Mouse (Mus musculus): ENCODE measurements around the gene Otud7b. TPM values are rescaled to one million over a fixed set of nuclear protein-coding genes. Genes with fewer than 3 reads are reported as not detected.

Gene Otud7b
- total RNA-seq (2023): 10 to 100 TPM; 18.1 to 27.4 TPM

GRCm38 (mm10) chr3:96104261-96105065, at the start of gene Otud7b:
Gene Otud7b, plus strand, starts transcription at chr3:96104527.

GRCm38 (mm10) chr3:96058231-96058896, 46.0 kb upstream of the Otud7b start, which contains the start of gene Vps45:
Gene Vps45, minus strand, starts transcription at chr3:96058466.

GRCm38 (mm10) chr3:96161869-96162840, 57.8 kb downstream of the Otud7b start, which contains the start of gene Mtmr11:
Gene Mtmr11, plus strand, starts transcription at chr3:96162004.

DNA sequence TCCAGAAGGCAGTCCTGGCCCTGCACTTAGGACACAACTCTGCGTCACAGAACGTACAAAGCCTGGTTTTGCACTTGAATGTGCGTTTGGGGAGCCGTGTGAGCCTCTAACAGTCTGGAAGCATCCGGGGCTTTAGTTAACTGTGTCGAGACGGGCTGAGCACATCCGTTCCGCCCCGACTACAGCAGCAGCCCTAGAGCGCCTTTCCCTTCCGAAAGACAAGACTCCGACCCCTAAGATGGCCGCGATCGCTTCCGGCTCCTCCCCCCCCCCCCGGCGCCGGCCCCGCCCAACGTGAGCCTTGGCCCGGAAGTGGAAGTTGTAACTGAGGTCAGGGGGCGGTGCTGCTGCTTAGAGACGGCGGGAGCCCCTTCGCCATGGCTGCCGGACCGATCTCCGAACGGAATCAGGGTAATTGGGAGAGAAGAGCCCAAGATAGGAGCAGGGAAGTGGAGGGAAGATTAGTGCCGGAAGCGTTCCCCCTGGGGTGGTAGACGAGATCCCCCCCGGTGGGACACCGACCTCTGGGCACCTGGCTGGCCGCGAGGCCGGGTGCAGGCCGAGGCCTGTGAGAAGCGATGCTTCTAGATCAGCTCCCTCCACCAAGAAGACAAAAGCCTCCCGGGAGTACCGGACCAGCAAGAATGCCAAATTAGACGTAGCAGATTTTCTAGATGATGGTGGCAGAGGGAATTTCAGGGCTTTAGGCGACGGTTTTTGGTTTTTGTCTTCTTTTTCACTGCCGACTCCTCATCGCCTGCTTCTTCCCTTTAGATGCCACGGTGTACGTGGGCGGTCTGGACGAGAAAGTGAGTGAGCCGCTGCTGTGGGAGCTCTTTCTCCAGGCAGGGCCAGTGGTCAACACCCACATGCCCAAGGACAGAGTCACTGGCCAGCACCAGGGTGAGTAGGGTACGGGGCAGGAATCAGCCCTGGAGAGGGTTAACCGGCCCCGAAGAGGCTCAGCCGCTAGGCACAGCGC, 68.2 kb downstream of the Otud7b start, which contains the start of gene Sf3b4:
Sf3b4 (plus strand) TSS at position 136 of the 982 bp plus-strand sequence.

GRCm38 (mm10) chr3:96180727-96181477, 76.6 kb downstream of the Otud7b start, which contains the start of gene Sv2a:
Gene Sv2a, plus strand, starts transcription at chr3:96181151.

Other genes with a start within 250 kb of the Otud7b start
- 10 to 100 TPM; 82.0 to 90.5 TPM for gene Prpf3, start 248.6 kb upstream of the Otud7b start, total RNA-seq (2023)
- 100 to 1,000 TPM in 1 of 2 experiments, 10 to 100 TPM in 1; 95.6 to 108 TPM for gene Mrps21, start 233.0 kb upstream of the Otud7b start, total RNA-seq (2023)
- 10 to 100 TPM; 12.9 to 18.1 TPM for gene Ciart, start 222.3 kb upstream of the Otud7b start, total RNA-seq (2023)
- under 1 TPM in 1 of 2 experiments, not detected in 1; 0.96 TPM for gene BC028528, start 212.5 kb upstream of the Otud7b start, total RNA-seq (2023)
- gene Aph1a, start 210.6 kb upstream of the Otud7b start, total RNA-seq (2023): 10 to 100 TPM; 49.9 to 71.5 TPM
- gene Car14, start 199.8 kb upstream of the Otud7b start, total RNA-seq (2023): not detected
- gene Anp32e, start 175.3 kb upstream of the Otud7b start, total RNA-seq (2023): 100 to 1,000 TPM; 102 to 115 TPM
- 10 to 100 TPM; 28.1 to 40.0 TPM for gene Plekho1, start 108.5 kb upstream of the Otud7b start, total RNA-seq (2023)
- 10 to 100 TPM in 1 of 2 experiments, 1 to 10 TPM in 1; 9.4 to 19.2 TPM for gene Vps45, start 46.1 kb upstream of the Otud7b start, total RNA-seq (2023)
- gene Mtmr11, start 57.5 kb downstream of the Otud7b start, total RNA-seq (2023): 1 to 10 TPM; 3.1 to 3.6 TPM
- 10 to 100 TPM; 80.9 to 82.9 TPM for gene Sf3b4, start 67.8 kb downstream of the Otud7b start, total RNA-seq (2023)
- gene Sv2a, start 76.6 kb downstream of the Otud7b start, total RNA-seq (2023): 1 to 10 TPM; 4.0 to 6.6 TPM
- 1 to 10 TPM; 7.1 to 8.5 TPM for gene Bola1, start 115.2 kb downstream of the Otud7b start, total RNA-seq (2023)
- gene Hist2h2ab, start 115.3 kb downstream of the Otud7b start, total RNA-seq (2023): 1 to 10 TPM; 3.0 to 5.2 TPM
- 10 to 100 TPM; 68.9 to 78.6 TPM for gene Hist2h2ac, start 116.4 kb downstream of the Otud7b start, total RNA-seq (2023)
- gene Hist2h2be, start 116.6 kb downstream of the Otud7b start, total RNA-seq (2023): 1 to 10 TPM; 3.0 to 3.7 TPM
- gene Hist2h3c2, start 134.6 kb downstream of the Otud7b start, total RNA-seq (2023): 10 to 100 TPM in 1 of 2 experiments, 1 to 10 TPM in 1; 4.5 to 37.9 TPM
- gene Hist2h2aa2, start 135.7 kb downstream of the Otud7b start, total RNA-seq (2023): 100 to 1,000 TPM; 364 to 479 TPM
- gene Hist2h2aa1, start 141.0 kb downstream of the Otud7b start, total RNA-seq (2023): 1 to 10 TPM in 1 of 2 experiments, not detected in 1; 5.6 TPM
- not detected for gene Hist2h3c1, start 142.2 kb downstream of the Otud7b start, total RNA-seq (2023)
- gene Hist2h4, start 158.8 kb downstream of the Otud7b start, total RNA-seq (2023): 10 to 100 TPM; 49.6 to 70.8 TPM
- gene Hist2h3b, start 164.1 kb downstream of the Otud7b start, total RNA-seq (2023): 100 to 1,000 TPM in 1 of 2 experiments, 10 to 100 TPM in 1; 86.0 to 219 TPM
- gene Hist2h2bb, start 165.2 kb downstream of the Otud7b start, total RNA-seq (2023): 100 to 1,000 TPM; 184 to 294 TPM
- not detected for gene Fcgr1, start 189.4 kb downstream of the Otud7b start, total RNA-seq (2023)

Data from T-cell, adult 66 days (primary cell).